Mouse (Mus musculus): ENCODE measurements at regions not wholly inside any gene's neighbourhood (a gene's known extent, or its start where the extent isn't known, plus 50 kb on each side); places are given as distances from the start of the nearest gene placed in this dataset.

- 91% methylated on average over 2 of the region's 2 CpGs for WGBS
- H3K36me3 ChIP-seq (replicated peaks), result no peaks in the 10 kb centered on the region
- DNase-seq (ENCODE audit: extremely low spot score, low spot score), result no peak
- no peak overlapping the region for H3K27ac ChIP-seq
- no peak overlapping the region for H3K4me3 ChIP-seq
- peaks cover 73% of the 10 kb centered on the region for H3K27me3 ChIP-seq (ENCODE audit: poor library complexity, severe bottlenecking)
- peaks cover 24% of the 10 kb centered on the region for H3K4me1 ChIP-seq
- H3K9me3 ChIP-seq, result no peaks in the 10 kb centered on the region
Observed at GRCm38 (mm10) chr5:43087077-43087476, 145.9 kb upstream of the Cpeb2 start.

- Histone ChIP-seq H3K27ac (no peak overlapping the region), H3K4me1 (peaks cover 24% of the 10 kb centered on the region), H3K36me3 (replicated peaks) (no peaks in the 10 kb centered on the region), H3K9me3 (no peaks in the 10 kb centered on the region), H3K27me3 (ENCODE audit: poor library complexity, severe bottlenecking) (peaks cover 82% of the 10 kb centered on the region), H3K4me3 (no peak overlapping the region)
- WGBS, result 65% methylated on average over 8 of the region's 8 CpGs
- no peak for DNase-seq (ENCODE audit: extremely low spot score, low spot score)
Observed at GRCm38 (mm10) chr5:43087907-43088387, 145.0 kb upstream of the Cpeb2 start.

- Histone ChIP-seq H3K4me3 (no peak overlapping the region), H3K4me1 (peaks cover 25% of the 10 kb centered on the region), H3K27ac (no peak overlapping the region), H3K27me3 (ENCODE audit: poor library complexity, severe bottlenecking) (peaks cover 91% of the 10 kb centered on the region), H3K9me3 (no peaks in the 10 kb centered on the region), H3K36me3 (replicated peaks) (no peaks in the 10 kb centered on the region)
- DNase-seq (ENCODE audit: extremely low spot score, low spot score), result no peak
- WGBS, result 30% methylated on average over 12 of the region's 12 CpGs
Observed at GRCm38 (mm10) chr5:43088650-43089397, 144.1 kb upstream of the Cpeb2 start.

GRCm38 (mm10) chr5:43089475-43089874 is 143.5 kb upstream of the Cpeb2 start:
- H3K36me3 ChIP-seq (replicated peaks), result no peaks in the 10 kb centered on the region
- peaks cover 32% of the 10 kb centered on the region for H3K4me1 ChIP-seq
- no peaks in the 10 kb centered on the region for H3K9me3 ChIP-seq
- H3K27ac ChIP-seq, result no peak overlapping the region
- peaks cover 97% of the 10 kb centered on the region for H3K27me3 ChIP-seq (ENCODE audit: poor library complexity, severe bottlenecking)
- 34% methylated on average over 2 of the region's 2 CpGs for WGBS
- no peak for DNase-seq (ENCODE audit: extremely low spot score, low spot score)
- no peak overlapping the region for H3K4me3 ChIP-seq

DNA sequence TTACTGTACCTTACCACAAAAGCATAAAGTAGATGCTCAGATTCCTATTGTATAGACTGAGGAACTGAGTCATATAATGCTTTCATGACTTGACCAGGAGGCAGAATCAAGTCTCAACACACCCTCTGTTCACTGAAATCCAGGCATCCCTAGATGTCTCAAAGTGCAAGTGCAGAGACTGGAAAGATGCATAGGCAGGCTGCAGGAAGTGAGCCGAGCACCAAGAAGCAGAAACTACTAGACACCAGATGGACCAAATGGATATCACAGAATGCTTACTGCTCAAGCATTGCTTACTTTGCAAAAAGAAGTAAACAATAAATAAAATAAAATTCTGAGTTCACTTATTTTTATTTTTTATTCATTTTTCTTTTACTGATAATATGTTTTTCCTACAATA is 143.0 kb upstream of the Cpeb2 start:
- no peak overlapping the region for H3K27ac ChIP-seq
- no peak overlapping the region for H3K4me3 ChIP-seq
- 75% methylated on average over 1 of the region's 1 CpGs for WGBS
- H3K36me3 ChIP-seq (replicated peaks), result no peaks in the 10 kb centered on the region
- peaks cover 36% of the 10 kb centered on the region for H3K4me1 ChIP-seq
- H3K27me3 ChIP-seq (ENCODE audit: poor library complexity, severe bottlenecking), result peaks cover 99% of the 10 kb centered on the region
- no peaks in the 10 kb centered on the region for H3K9me3 ChIP-seq
- DNase-seq (ENCODE audit: extremely low spot score, low spot score), result no peak

GRCm38 (mm10) chr5:43093647-43094326 is 139.2 kb upstream of the Cpeb2 start:
- Histone ChIP-seq H3K4me3 (no peak overlapping the region), H3K9me3 (no peaks in the 10 kb centered on the region), H3K27ac (no peak overlapping the region), H3K27me3 (ENCODE audit: poor library complexity, severe bottlenecking) (peaks cover 61% of the 10 kb centered on the region), H3K36me3 (replicated peaks) (no peaks in the 10 kb centered on the region), H3K4me1 (peaks cover 24% of the 10 kb centered on the region)
- WGBS, result 83% methylated on average over 5 of the region's 5 CpGs
- DNase-seq (ENCODE audit: extremely low spot score, low spot score), result no peak

DNA sequence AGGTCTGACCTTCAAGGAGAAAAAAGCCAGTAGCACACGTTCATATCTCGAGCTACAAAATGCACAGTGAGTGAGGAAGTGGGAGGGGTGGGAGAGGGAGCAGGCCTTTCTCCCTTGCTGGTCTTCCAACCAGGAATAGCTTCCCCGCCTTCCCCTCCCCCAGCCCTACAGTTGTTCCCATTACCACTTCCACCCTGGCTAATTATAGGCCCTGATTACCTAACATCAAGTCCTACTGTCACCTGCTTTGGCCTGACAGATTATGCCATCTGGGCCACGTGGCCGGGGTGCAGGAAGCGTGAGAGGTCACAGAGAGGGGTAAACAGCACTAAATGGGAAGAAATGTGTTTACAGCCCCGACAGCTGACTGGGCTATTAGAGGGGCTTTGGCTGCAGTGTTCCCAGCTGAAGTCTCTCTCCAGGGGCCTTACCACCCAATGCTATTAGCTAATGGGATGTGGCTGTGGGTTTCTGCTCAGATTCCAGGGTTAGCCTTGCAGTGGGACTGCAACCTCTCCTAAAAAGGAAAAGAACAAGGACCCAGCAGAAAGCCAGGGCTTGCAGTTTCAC is 138.6 kb upstream of the Cpeb2 start:
- Histone ChIP-seq H3K4me1 (peaks cover 17% of the 10 kb centered on the region), H3K9me3 (no peaks in the 10 kb centered on the region), H3K27ac (no peak overlapping the region), H3K4me3 (no peak overlapping the region), H3K27me3 (ENCODE audit: poor library complexity, severe bottlenecking) (peaks cover 54% of the 10 kb centered on the region), H3K36me3 (replicated peaks) (no peaks in the 10 kb centered on the region)
- 13% methylated on average over 7 of the region's 7 CpGs for WGBS
- no peak for DNase-seq (ENCODE audit: extremely low spot score, low spot score)

GRCm38 (mm10) chr5:43102000-43102459 is 130.9 kb upstream of the Cpeb2 start:
- Histone ChIP-seq H3K27me3 (ENCODE audit: poor library complexity, severe bottlenecking) (peaks cover 35% of the 10 kb centered on the region), H3K27ac (no peak overlapping the region), H3K4me3 (no peak overlapping the region), H3K4me1 (peaks cover 10% of the 10 kb centered on the region), H3K36me3 (replicated peaks) (no peaks in the 10 kb centered on the region), H3K9me3 (no peaks in the 10 kb centered on the region)
- 38% methylated on average over 4 of the region's 4 CpGs for WGBS
- no peak for DNase-seq (ENCODE audit: extremely low spot score, low spot score)

- 75% methylated on average over 3 of the region's 3 CpGs for WGBS
- Histone ChIP-seq H3K9me3 (no peaks in the 10 kb centered on the region), H3K4me1 (peaks cover 15% of the 10 kb centered on the region), H3K27me3 (ENCODE audit: poor library complexity, severe bottlenecking) (peaks cover 35% of the 10 kb centered on the region), H3K36me3 (replicated peaks) (no peaks in the 10 kb centered on the region), H3K27ac (no peak overlapping the region), H3K4me3 (no peak overlapping the region)
- DNase-seq (ENCODE audit: extremely low spot score, low spot score), result no peak
Observed at GRCm38 (mm10) chr5:43102590-43102989, 130.4 kb upstream of the Cpeb2 start.

GRCm38 (mm10) chr5:43103728-43104127 is 129.2 kb upstream of the Cpeb2 start:
- WGBS, result 92% methylated on average over 7 of the region's 7 CpGs
- Histone ChIP-seq H3K4me1 (peaks cover 19% of the 10 kb centered on the region), H3K27me3 (ENCODE audit: poor library complexity, severe bottlenecking) (peaks cover 35% of the 10 kb centered on the region), H3K4me3 (no peak overlapping the region), H3K27ac (no peak overlapping the region), H3K36me3 (replicated peaks) (no peaks in the 10 kb centered on the region), H3K9me3 (no peaks in the 10 kb centered on the region)
- DNase-seq (ENCODE audit: extremely low spot score, low spot score), result no peak

DNA sequence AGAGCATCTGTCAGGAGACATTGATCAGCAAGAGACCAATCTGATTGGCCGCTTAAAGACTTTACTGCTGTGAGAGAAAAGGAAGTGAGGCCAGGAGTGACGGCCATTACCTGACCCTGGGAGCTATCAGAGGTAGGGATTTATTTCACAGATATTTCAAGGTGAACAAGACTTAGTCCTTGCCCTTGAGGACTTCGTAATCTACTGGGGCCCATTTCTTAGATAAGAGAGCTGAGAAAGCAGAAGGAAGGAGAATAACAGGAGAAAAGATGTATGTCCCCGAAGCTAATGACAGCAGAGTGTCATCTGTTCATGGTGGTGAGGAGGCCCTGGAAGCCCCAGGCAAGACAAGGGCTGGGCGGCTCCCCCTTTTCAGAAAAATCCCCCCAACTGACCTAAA is 127.4 kb upstream of the Cpeb2 start:
- no peak for DNase-seq (ENCODE audit: extremely low spot score, low spot score)
- H3K4me1 ChIP-seq, result peaks cover 19% of the 10 kb centered on the region
- peaks cover 35% of the 10 kb centered on the region for H3K27me3 ChIP-seq (ENCODE audit: poor library complexity, severe bottlenecking)
- H3K9me3 ChIP-seq, result no peaks in the 10 kb centered on the region
- no peak overlapping the region for H3K27ac ChIP-seq
- no peak overlapping the region for H3K4me3 ChIP-seq
- 85% methylated on average over 5 of the region's 5 CpGs for WGBS
- H3K36me3 ChIP-seq (replicated peaks), result no peaks in the 10 kb centered on the region

GRCm38 (mm10) chr5:43107436-43108259 is 125.3 kb upstream of the Cpeb2 start:
- Histone ChIP-seq H3K27ac (no peak overlapping the region), H3K4me3 (no peak overlapping the region), H3K4me1 (peaks cover 14% of the 10 kb centered on the region), H3K9me3 (no peaks in the 10 kb centered on the region), H3K27me3 (ENCODE audit: poor library complexity, severe bottlenecking) (peaks cover 27% of the 10 kb centered on the region), H3K36me3 (replicated peaks) (no peaks in the 10 kb centered on the region)
- 78% methylated on average over 9 of the region's 9 CpGs for WGBS
- no peak for DNase-seq (ENCODE audit: extremely low spot score, low spot score)

Measured in forebrain, embryonic 10.5 days (tissue).